Mouse (Mus musculus): ENCODE data around the gene Atp6v1g2.
A peak's percentile ranks its signal among the peaks of the same experiment; 100 is the strongest.

The Atp6v1g2 gene

DNA sequence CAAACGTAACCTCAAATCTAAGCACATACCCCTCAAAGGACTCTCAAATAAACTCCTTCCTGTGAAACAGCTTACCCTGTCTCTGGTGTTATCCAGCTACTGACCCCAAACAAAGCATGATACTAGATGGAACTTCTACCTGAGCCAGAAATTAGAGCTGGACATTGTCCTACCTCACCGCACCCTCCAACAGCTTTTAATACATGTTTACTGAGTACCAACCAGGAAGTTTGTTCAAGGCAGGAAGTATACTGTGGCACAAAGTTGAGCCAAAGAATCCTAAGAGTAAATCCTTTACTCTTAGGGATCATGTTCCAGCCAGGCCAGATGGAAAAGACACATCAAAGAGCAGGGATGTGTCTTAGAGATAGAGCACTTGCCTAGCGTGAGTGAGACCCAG lies 22.9 kb upstream of the Atp6v1g2 start:
- H3K4me1 ChIP-seq (replicated peaks; ENCODE audit: low read depth, low read length), result no peaks in the 10 kb centered on the region; the same call in 1 of the 2 replicates
- H3K27me3 ChIP-seq (ENCODE audit: insufficient read depth, low read length), result peaks cover 90% of the 10 kb centered on the region
- H3K9me3 ChIP-seq (ENCODE audit: low read length), result no peaks in the 10 kb centered on the region
- H3K36me3 ChIP-seq (ENCODE audit: insufficient read depth, low read length), result no peaks in the 10 kb centered on the region
- TF ChIP-seq POU5F1 (IDR thresholded peaks at IDR 0.05; ENCODE audit: borderline replicate concordance, low read length), result no peak
- no peak for TF ChIP-seq NANOG (IDR thresholded peaks at IDR 0.05; ENCODE audit: borderline replicate concordance, low read length)
- TF ChIP-seq CTCF (conservative IDR thresholded peaks at IDR 0.05; ENCODE audit: low read length), result no peak
- H3K4me3 ChIP-seq (replicated peaks; ENCODE audit: low read length), result no peak overlapping the region

DNA sequence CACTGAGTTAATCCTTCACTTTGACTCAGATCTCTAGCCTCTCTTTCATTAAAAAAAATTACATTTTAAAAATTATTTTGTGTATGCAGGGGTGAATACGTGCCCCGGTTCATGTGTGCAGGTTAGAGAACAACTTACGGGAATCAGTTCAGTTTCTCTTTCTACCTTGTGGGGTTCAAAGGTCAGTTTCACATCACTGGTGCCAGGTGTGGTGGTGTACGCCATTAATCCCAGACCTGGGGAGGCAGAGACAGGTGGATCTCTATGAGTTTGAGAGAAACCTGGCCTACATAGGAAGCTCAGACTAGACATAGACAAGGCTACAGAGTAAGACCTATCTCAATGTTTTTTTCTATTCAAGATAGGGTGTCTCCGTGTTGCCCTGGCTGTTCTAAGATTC lies 20.4 kb upstream of the Atp6v1g2 start:
- Histone ChIP-seq H3K4me3 (replicated peaks; ENCODE audit: low read length) (no peak overlapping the region), H3K36me3 (ENCODE audit: insufficient read depth, low read length) (no peaks in the 10 kb centered on the region), H3K27me3 (ENCODE audit: insufficient read depth, low read length) (peaks cover 88% of the 10 kb centered on the region), H3K4me1 (replicated peaks; ENCODE audit: low read depth, low read length) (no peaks in the 10 kb centered on the region; the same call in 1 of the 2 replicates), H3K9me3 (ENCODE audit: low read length) (no peaks in the 10 kb centered on the region)
- TF ChIP-seq CTCF (conservative IDR thresholded peaks at IDR 0.05; ENCODE audit: low read length), result no peak
- TF ChIP-seq POU5F1 (IDR thresholded peaks at IDR 0.05; ENCODE audit: borderline replicate concordance, low read length), result no peak
- TF ChIP-seq NANOG (IDR thresholded peaks at IDR 0.05; ENCODE audit: borderline replicate concordance, low read length), result no peak

DNA sequence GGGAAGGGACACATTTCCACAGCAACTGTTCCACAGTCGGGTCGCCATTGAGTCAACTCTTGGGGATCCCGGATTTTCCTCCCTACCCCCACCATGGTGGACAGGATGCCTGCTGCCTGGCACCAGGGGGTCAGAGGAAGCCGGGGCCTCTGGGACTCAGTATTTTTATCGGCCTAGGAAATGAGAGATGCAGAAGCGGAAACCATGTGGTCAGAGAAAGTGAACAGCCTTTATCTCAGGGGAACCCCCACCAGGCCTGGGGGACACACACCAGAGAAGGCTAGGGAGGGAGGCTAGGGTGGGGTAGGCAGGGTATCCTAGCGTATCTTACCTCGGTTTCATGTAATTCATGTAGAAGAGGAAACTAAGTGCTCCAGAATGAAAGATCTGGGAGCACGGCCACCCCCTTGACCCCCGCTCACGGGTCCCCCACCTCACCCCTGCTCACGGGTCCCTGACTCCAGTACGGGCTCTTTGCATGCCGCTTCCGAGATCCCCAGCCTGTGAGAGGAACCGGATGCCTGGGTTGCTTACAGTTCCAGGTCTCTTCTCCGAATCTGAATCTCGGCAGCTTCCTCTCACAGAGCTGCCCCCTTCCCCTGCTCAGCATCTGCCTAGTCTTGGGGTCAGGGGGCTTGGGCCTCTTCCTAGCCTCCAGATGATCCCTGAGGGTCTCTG lies 14.8 kb upstream of the Atp6v1g2 start:
- H3K4me1 ChIP-seq (replicated peaks; ENCODE audit: low read depth, low read length), result peaks cover 40% of the 10 kb centered on the region
- H3K4me3 ChIP-seq (replicated peaks; ENCODE audit: low read length), result no peak overlapping the region
- H3K9me3 ChIP-seq (ENCODE audit: low read length), result no peaks in the 10 kb centered on the region
- TF ChIP-seq POU5F1 (IDR thresholded peaks at IDR 0.05; ENCODE audit: borderline replicate concordance, low read length) (no peak), CTCF (conservative IDR thresholded peaks at IDR 0.05; ENCODE audit: low read length) (no peak), NANOG (IDR thresholded peaks at IDR 0.05; ENCODE audit: borderline replicate concordance, low read length) (no peak)
- peaks cover 25% of the 10 kb centered on the region for H3K36me3 ChIP-seq (ENCODE audit: insufficient read depth, low read length)
- peaks cover 57% of the 10 kb centered on the region for H3K27me3 ChIP-seq (ENCODE audit: insufficient read depth, low read length)

DNA sequence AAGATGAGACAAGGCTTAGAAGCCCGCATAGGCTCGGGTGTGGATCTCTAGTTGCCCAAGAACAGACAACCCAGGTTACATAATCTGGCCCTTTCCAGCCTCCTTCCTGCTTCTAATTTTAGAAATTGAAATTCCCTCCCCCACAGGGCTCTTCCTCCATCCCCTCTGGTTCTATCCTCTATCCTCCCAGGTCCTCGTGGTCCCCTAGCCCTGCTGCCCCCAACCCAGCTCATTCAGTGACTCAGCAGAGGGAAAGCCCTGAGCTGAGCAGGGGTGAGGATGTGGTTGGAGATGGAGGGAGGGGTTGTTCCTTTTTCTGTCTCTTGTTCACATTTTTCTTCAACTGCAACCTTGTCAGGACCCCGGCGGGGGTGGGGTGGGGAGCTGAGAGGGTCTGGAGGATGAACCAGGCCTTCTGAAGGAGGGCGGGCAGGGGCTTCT lies 13.8 kb upstream of the Atp6v1g2 start:
- TF ChIP-seq POU5F1 (IDR thresholded peaks at IDR 0.05; ENCODE audit: borderline replicate concordance, low read length), result no peak
- no peak for TF ChIP-seq NANOG (IDR thresholded peaks at IDR 0.05; ENCODE audit: borderline replicate concordance, low read length)
- no peak for TF ChIP-seq CTCF (conservative IDR thresholded peaks at IDR 0.05; ENCODE audit: low read length)
- Histone ChIP-seq H3K4me1 (replicated peaks; ENCODE audit: low read depth, low read length) (peaks cover 40% of the 10 kb centered on the region), H3K36me3 (ENCODE audit: insufficient read depth, low read length) (peaks cover 27% of the 10 kb centered on the region), H3K27me3 (ENCODE audit: insufficient read depth, low read length) (peaks cover 47% of the 10 kb centered on the region), H3K9me3 (ENCODE audit: low read length) (no peaks in the 10 kb centered on the region), H3K4me3 (replicated peaks; ENCODE audit: low read length) (no peak overlapping the region)

DNA sequence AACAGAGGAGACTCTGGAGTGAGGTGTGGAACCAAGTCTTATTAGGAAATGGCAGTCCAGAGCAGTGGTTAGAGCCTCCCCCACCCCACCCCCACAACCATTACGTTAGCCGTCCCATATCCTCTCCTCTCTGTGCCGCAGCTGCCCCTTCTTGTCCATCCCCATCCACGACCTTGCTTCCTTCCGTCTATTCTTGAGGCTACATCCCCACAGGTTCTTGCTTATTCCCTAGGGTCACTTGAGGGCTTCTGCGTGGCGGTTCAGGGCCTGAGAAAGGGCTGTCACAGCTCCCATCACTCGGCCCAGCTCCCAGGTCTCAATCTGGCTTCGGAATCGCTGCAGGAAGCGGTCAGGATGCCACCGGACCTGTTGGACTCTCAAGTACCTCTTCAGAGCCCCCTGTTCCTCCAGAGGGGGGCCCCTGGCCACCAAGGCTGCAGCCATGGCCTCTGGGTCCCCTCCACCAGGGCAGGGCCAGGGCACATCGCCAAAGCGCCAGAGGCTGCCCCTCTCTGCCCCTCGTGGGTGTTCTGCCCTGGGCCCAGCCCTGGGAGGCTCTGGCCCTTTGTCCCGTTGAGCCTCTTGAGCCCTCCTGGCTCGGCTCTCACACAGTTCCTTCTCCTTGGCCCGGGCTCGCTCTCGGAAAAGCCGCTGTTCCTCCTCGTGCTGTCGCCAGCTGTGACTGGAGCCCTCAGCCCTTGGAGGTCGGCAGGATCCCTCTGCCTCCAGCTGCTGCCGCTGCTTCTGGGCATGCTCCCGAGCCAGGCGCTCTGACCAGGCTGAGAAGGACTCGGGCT lies 13.1 kb upstream of the Atp6v1g2 start, which contains the start of gene Gm16181:
Gene Gm16181 (plus strand): TSS at position 679 of the 797 bp plus-strand sequence.
- Histone ChIP-seq H3K4me3 (replicated peaks; ENCODE audit: low read length) (peak within 1 kb of the TSS; percentile 65), H3K4me1 (replicated peaks; ENCODE audit: low read depth, low read length) (peaks cover 40% of the 10 kb centered on the region), H3K9me3 (ENCODE audit: low read length) (no peaks in the 10 kb centered on the region), H3K27me3 (ENCODE audit: insufficient read depth, low read length) (peaks cover 40% of the 10 kb centered on the region), H3K36me3 (ENCODE audit: insufficient read depth, low read length) (peaks cover 32% of the 10 kb centered on the region)
- TF ChIP-seq POU5F1 (IDR thresholded peaks at IDR 0.05; ENCODE audit: borderline replicate concordance, low read length) (no peak), CTCF (conservative IDR thresholded peaks at IDR 0.05; ENCODE audit: low read length) (no peak), NANOG (IDR thresholded peaks at IDR 0.05; ENCODE audit: borderline replicate concordance, low read length) (no peak)

DNA sequence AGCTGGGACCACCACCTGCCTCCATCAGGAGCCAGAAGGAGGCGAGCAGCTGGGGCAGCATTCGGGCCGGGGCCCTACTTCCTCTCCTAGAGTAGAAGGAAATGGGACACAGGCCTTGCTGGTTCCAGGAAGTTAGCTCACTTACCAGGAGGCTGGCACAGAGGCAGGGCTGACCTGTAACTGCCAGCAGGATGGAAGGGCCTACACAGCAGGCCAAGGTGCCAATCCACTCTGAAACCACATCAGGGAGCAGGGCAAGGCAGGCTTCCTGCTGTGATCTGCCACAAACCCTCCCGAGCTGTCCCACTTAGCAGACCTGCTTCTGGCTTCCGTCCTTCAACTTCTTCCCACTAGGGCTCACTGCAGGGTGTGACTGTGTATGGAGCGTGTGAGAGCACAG lies 11.2 kb upstream of the Atp6v1g2 start:
- Histone ChIP-seq H3K27me3 (ENCODE audit: insufficient read depth, low read length) (peaks cover 26% of the 10 kb centered on the region), H3K4me3 (replicated peaks; ENCODE audit: low read length) (no peak overlapping the region), H3K4me1 (replicated peaks; ENCODE audit: low read depth, low read length) (peaks cover 45% of the 10 kb centered on the region), H3K9me3 (ENCODE audit: low read length) (no peaks in the 10 kb centered on the region), H3K36me3 (ENCODE audit: insufficient read depth, low read length) (peaks cover 38% of the 10 kb centered on the region)
- TF ChIP-seq CTCF (conservative IDR thresholded peaks at IDR 0.05; ENCODE audit: low read length), result no peak
- no peak for TF ChIP-seq POU5F1 (IDR thresholded peaks at IDR 0.05; ENCODE audit: borderline replicate concordance, low read length)
- no peak for TF ChIP-seq NANOG (IDR thresholded peaks at IDR 0.05; ENCODE audit: borderline replicate concordance, low read length)

DNA sequence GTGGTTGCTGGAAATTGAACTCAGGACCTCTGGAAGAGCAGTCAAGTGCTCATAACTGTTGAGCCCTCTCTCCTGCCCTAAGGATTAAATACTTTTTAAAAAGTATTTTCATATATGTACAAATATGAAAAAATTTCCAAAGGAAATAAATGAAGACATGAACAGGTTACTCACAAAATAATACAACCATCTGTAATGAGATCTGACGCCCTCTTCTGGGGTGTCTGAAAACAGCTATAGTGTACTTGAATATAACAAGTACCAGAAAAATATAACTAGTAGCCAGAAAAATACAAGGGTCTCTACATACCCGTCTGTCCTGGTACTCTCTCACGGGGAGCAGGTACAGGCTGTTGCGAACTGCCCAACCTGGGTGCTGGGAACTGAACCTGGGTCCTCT lies 8.8 kb upstream of the Atp6v1g2 start:
- no peak for TF ChIP-seq POU5F1 (IDR thresholded peaks at IDR 0.05; ENCODE audit: borderline replicate concordance, low read length)
- no peak for TF ChIP-seq NANOG (IDR thresholded peaks at IDR 0.05; ENCODE audit: borderline replicate concordance, low read length)
- TF ChIP-seq CTCF (conservative IDR thresholded peaks at IDR 0.05; ENCODE audit: low read length), result no peak
- Histone ChIP-seq H3K4me3 (replicated peaks; ENCODE audit: low read length) (no peak overlapping the region), H3K9me3 (ENCODE audit: low read length) (no peaks in the 10 kb centered on the region), H3K4me1 (replicated peaks; ENCODE audit: low read depth, low read length) (peaks cover 33% of the 10 kb centered on the region), H3K36me3 (ENCODE audit: insufficient read depth, low read length) (peaks cover 61% of the 10 kb centered on the region), H3K27me3 (ENCODE audit: insufficient read depth, low read length) (peaks cover 13% of the 10 kb centered on the region)

DNA sequence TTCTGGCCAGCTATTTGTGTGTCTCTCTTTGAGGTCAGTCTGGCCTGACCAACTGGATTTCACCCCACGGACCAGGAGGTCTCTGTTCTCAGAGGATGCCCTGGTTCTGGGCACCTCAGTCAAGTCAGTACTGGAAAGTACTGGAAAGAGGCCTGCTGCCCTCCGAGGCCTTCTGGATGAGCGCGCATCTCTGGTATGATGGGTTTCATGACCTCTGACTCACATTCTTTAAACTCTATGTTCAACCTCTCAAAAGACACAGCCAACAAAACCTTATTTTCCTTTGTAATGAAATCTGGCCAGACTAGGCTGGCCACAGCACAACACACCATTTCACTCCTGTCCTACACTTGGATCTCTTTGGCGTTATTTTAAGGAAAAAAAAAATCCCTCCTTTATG lies 8.0 kb upstream of the Atp6v1g2 start:
- TF ChIP-seq CTCF (conservative IDR thresholded peaks at IDR 0.05; ENCODE audit: low read length) (no peak), NANOG (IDR thresholded peaks at IDR 0.05; ENCODE audit: borderline replicate concordance, low read length) (no peak), POU5F1 (IDR thresholded peaks at IDR 0.05; ENCODE audit: borderline replicate concordance, low read length) (no peak)

More for the DNA sequence above, 8.0 kb upstream of the Atp6v1g2 start:
- Histone ChIP-seq H3K4me3 (replicated peaks; ENCODE audit: low read length) (no peak overlapping the region), H3K27me3 (ENCODE audit: insufficient read depth, low read length) (peaks cover 8% of the 10 kb centered on the region), H3K36me3 (ENCODE audit: insufficient read depth, low read length) (peaks cover 65% of the 10 kb centered on the region), H3K4me1 (replicated peaks; ENCODE audit: low read depth, low read length) (peaks cover 25% of the 10 kb centered on the region), H3K9me3 (ENCODE audit: low read length) (no peaks in the 10 kb centered on the region)
